Mouse (Mus musculus) thymus, adult 2 months (tissue): ENCODE results near the gene Sp7.

ENCODE experiments used
- CTCF ChIP-seq: fragments of 200-500 bp; IDR thresholded peaks from 2 replicates; pipeline ENCODE4 v1.5.1; 2012; ENCODE audit warnings: mild to moderate bottlenecking, control low read depth, low read length, moderate library complexity, borderline replicate concordance; ENCODE audit not compliant: control insufficient read depth, poor library complexity, insufficient read depth; ENCODE audit errors: extremely low read depth
- POLR2A ChIP-seq: fragments of 200-500 bp; IDR thresholded peaks from 2 replicates; pipeline ENCODE4 v1.6.1; 2012; ENCODE audit warnings: mild to moderate bottlenecking, low read length, control low read depth, moderate library complexity; ENCODE audit not compliant: control insufficient read depth, poor library complexity, insufficient read depth; ENCODE audit errors: extremely low read depth

GRCm38 (mm10) chr15:102411077-102411476 lies 44.1 kb upstream of the Sp7 start:
- TF ChIP-seq POLR2A = no peak
- no peak for TF ChIP-seq CTCF
